Mouse (Mus musculus) erythroblast, embryonic 14.5 days (primary cell): ENCODE results near the gene Prlhr. TPM values are rescaled to one million over a fixed set of nuclear protein-coding genes. Genes with fewer than 3 reads are reported as not detected.

Experiments
- H3K27me3 ChIP-seq: 2 replicates; pipeline ENCODE4 v1.6.1; 2012; ENCODE audit warnings: inconsistent platforms; ENCODE audit not compliant: control insufficient read depth
- H3K36me3 ChIP-seq: 2 replicates; pipeline ENCODE4 v1.6.1; 2012; ENCODE audit warnings: mild to moderate bottlenecking, inconsistent platforms; ENCODE audit not compliant: control insufficient read depth
- H3K4me1 ChIP-seq: 2 replicates; pipeline ENCODE4 v1.6.1; 2012; ENCODE audit warnings: inconsistent platforms; ENCODE audit not compliant: control insufficient read depth
- H3K4me3 ChIP-seq: replicated peaks from 2 replicates; pipeline ENCODE3; 2012; ENCODE audit warnings: moderate library complexity, mild to moderate bottlenecking, inconsistent platforms
- H3K9me3 ChIP-seq: 2 replicates; pipeline ENCODE4 v1.6.1; 2012; ENCODE audit warnings: low read length, inconsistent platforms, mixed read lengths; ENCODE audit not compliant: control insufficient read depth
- GATA1 ChIP-seq: IDR thresholded peaks from 2 replicates; pipeline ENCODE4 v1.6.1; 2012; ENCODE audit warnings: low read length, inconsistent platforms, mixed read lengths
- TAL1 ChIP-seq: IDR thresholded peaks from 3 replicates; pipeline ENCODE4 v1.6.1; 2012; ENCODE audit warnings: low read length, inconsistent platforms, mixed read lengths
- polyA plus RNA-seq: library from polyadenylated mRNA; stranded (reverse); fragments of >175 nt; gene quantifications from 2 replicates; pipeline ENCODE4 v1.2.3, GENCODE M21; 2012

Prlhr gene
- polyA plus RNA-seq, 1 experiment, result not detected

DNA sequence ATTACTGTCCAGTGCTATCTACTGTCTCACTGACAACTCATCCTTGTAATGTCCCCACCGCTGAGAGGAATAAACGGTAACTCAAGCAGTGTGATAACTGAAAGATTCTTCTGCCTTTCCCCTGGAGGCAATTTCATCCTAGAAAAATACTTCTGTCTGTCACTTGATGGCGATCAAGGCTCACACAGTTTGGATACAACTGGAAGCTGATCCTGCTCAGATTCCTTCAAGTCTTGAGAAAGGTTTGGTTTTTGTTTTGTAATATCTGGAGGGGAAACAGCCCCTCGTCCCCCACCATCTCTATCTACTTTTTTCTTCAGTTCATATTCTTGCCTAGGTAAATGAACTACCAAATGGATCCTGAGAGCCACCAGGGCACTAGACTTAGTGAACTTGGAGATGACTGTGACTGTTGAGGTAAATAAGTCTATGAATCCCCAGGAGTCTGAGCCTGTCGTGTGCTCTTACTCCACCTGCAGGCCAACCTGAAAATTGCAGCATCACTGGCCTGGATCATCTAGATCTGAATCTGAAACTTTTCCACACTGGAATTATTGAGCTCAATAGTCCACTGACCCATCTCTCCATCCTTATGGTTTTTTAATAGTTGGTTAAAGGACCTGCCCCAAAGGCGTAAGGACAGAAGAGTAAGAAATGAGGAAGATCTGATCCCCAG is 30.4 kb downstream of the Prlhr start:
- no peaks in the 10 kb centered on the region for H3K27me3 ChIP-seq
- no peaks in the 10 kb centered on the region for H3K9me3 ChIP-seq
- H3K36me3 ChIP-seq, result no peaks in the 10 kb centered on the region
- no peak for TF ChIP-seq TAL1
- no peak for TF ChIP-seq GATA1
- no peaks in the 10 kb centered on the region for H3K4me1 ChIP-seq
- no peak overlapping the region for H3K4me3 ChIP-seq

DNA sequence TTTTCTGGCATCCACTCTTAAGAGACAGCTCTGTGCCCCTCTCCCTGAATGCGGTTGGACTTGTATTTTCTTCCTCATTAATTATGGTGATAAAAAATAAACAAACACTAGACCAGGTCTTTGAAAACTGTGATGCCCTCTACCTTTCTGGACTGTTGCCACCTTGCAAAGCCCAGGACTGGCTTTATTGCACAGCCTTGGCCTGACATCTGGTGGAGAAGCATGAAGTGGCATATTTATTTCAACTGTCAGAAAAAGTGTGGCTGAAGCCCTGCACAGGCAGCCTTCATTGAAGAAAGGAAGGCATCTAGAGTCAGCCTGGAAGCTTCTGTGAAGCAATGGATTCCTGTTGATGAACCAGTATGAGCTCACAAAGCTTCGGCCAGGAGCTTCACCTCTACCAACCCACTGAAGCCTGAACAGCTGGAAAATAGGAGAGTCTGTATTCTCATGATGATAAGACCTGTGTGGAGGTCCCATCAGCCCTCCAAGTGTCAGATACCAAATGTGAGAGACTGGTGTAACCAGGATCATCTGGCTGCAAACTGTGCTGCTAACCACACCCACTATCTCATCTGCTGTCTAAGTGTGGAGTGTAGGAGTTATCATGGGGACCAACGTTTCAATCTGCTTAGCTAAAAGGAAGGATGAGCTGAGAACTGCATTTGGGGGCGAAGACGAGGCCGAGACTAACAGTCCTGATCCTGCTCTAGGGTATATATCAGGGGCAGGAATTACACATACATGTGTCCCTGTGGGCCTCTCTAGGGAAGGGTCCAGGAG is 35.6 kb downstream of the Prlhr start:
- Histone ChIP-seq H3K4me3 (no peak overlapping the region), H3K4me1 (no peaks in the 10 kb centered on the region), H3K9me3 (no peaks in the 10 kb centered on the region), H3K36me3 (no peaks in the 10 kb centered on the region), H3K27me3 (no peaks in the 10 kb centered on the region)
- TF ChIP-seq TAL1 (no peak), GATA1 (no peak)

DNA sequence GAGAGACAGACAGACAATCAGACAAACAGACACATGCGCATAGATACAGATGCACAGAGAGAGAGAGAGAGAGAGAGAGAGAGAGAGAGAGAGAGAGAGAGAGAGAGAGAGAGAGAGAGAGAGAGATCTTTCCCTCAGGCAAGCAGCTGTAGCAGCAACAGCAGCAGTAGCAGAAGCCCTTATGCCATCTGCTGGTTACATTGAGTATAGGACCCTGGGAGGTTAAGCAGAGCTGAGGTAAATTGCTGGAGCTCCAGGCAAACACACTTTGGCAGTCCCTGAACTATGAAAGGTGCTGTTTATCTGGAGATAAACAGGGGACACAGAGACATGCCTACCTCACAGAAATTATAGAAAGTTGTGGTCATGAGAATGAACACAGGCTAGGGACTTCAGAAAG is 50.5 kb downstream of the Prlhr start:
- no peak for TF ChIP-seq GATA1
- no peak for TF ChIP-seq TAL1
- Histone ChIP-seq H3K4me3 (no peak overlapping the region), H3K4me1 (no peaks in the 10 kb centered on the region), H3K36me3 (no peaks in the 10 kb centered on the region), H3K27me3 (no peaks in the 10 kb centered on the region), H3K9me3 (no peaks in the 10 kb centered on the region)

Other genes with a start within 250 kb of the Prlhr start
- 0.61 and 0.65 TPM in 2 replicates for gene Fam204a, start 241.6 kb downstream of the Prlhr start, polyA plus RNA-seq
- gene Cacul1, start 112.7 kb upstream of the Prlhr start, polyA plus RNA-seq, result 0.79 and 1.6 TPM in 2 replicates